Mouse (Mus musculus): ENCODE results near the gene Plxna4. TPM values are rescaled to one million over a fixed set of nuclear protein-coding genes. Genes with fewer than 3 reads are reported as not detected.

Gene Plxna4
- total and polyA plus RNA-seq, 2 experiments from 2014 or later: 10.1 to 43.4 TPM

- H3K4me1 ChIP-seq (ENCODE audit: insufficient read depth, low read length): peaks cover 6% of the 10 kb centered on the region; the same call in 1 of the 2 replicates
- H3K4me2 ChIP-seq (ENCODE audit: low read depth, low read length): no peak overlapping the region
- ATAC-seq (no peak), DNase-seq (ENCODE audit: low spot score) (no peak)
- H3K27ac ChIP-seq: no peak overlapping the region
- H3K9me3 ChIP-seq (ENCODE audit: low read length): no peaks in the 10 kb centered on the region
- peak; percentile 16; the same call in 1 of the 2 replicates for TF ChIP-seq CTCF (IDR thresholded peaks at IDR 0.05; ENCODE audit: low read depth)
- H3K27me3 ChIP-seq (ENCODE audit: insufficient read depth, low read length): no peaks in the 10 kb centered on the region
- no peak overlapping the region for H3K4me3 ChIP-seq (ENCODE audit: low read length)
- H3K9ac ChIP-seq (replicated peaks; ENCODE audit: low read length): no peak overlapping the region
- no peaks in the 10 kb centered on the region for H3K36me3 ChIP-seq (ENCODE audit: insufficient read depth, low read length)
Measured at GRCm38 (mm10) chr6:32331281-32331680, 256.7 kb downstream of the Plxna4 start.

- Histone ChIP-seq H3K9ac (replicated peaks; ENCODE audit: low read length) (no peak overlapping the region), H3K27ac (no peak overlapping the region), H3K9me3 (ENCODE audit: low read length) (no peaks in the 10 kb centered on the region), H3K4me3 (ENCODE audit: low read length) (no peak overlapping the region), H3K4me2 (ENCODE audit: low read depth, low read length) (no peak overlapping the region), H3K4me1 (ENCODE audit: insufficient read depth, low read length) (peaks cover 6% of the 10 kb centered on the region; the same call in 1 of the 2 replicates), H3K36me3 (ENCODE audit: insufficient read depth, low read length) (no peaks in the 10 kb centered on the region), H3K27me3 (ENCODE audit: insufficient read depth, low read length) (no peaks in the 10 kb centered on the region)
- no peak for TF ChIP-seq CTCF (IDR thresholded peaks at IDR 0.05; ENCODE audit: low read depth)
- DNase-seq (ENCODE audit: low spot score) (no peak), ATAC-seq (no peak)
- 57% methylated on average over 9 of the region's 9 CpGs for WGBS
Measured at GRCm38 (mm10) chr6:32330034-32330795, 257.8 kb downstream of the Plxna4 start.

GRCm38 (mm10) chr6:32328028-32328427, 260.0 kb downstream of the Plxna4 start:
- Histone ChIP-seq H3K27me3 (ENCODE audit: insufficient read depth, low read length) (no peaks in the 10 kb centered on the region), H3K4me3 (ENCODE audit: low read length) (no peak overlapping the region), H3K36me3 (ENCODE audit: insufficient read depth, low read length) (no peaks in the 10 kb centered on the region), H3K9ac (replicated peaks; ENCODE audit: low read length) (no peak overlapping the region), H3K9me3 (ENCODE audit: low read length) (no peaks in the 10 kb centered on the region), H3K4me1 (ENCODE audit: insufficient read depth, low read length) (peaks cover 6% of the 10 kb centered on the region; the same call in 1 of the 2 replicates), H3K27ac (no peak overlapping the region), H3K4me2 (ENCODE audit: low read depth, low read length) (no peak overlapping the region)
- 2% methylated on average over 8 of the region's 8 CpGs for WGBS
- TF ChIP-seq CTCF (IDR thresholded peaks at IDR 0.05; ENCODE audit: low read depth): peak; percentile 98
- ATAC-seq (peak; percentile 79), DNase-seq (ENCODE audit: low spot score) (peak; percentile 86)

- Histone ChIP-seq H3K36me3 (ENCODE audit: insufficient read depth, low read length) (no peaks in the 10 kb centered on the region), H3K27ac (no peak overlapping the region), H3K27me3 (ENCODE audit: insufficient read depth, low read length) (no peaks in the 10 kb centered on the region), H3K4me1 (ENCODE audit: insufficient read depth, low read length) (peaks cover 6% of the 10 kb centered on the region; the same call in 1 of the 2 replicates), H3K4me3 (ENCODE audit: low read length) (no peak overlapping the region), H3K9ac (replicated peaks; ENCODE audit: low read length) (no peak overlapping the region), H3K4me2 (ENCODE audit: low read depth, low read length) (no peak overlapping the region), H3K9me3 (ENCODE audit: low read length) (no peaks in the 10 kb centered on the region)
- peak; percentile 66 for ATAC-seq
- peak; percentile 66 for DNase-seq (ENCODE audit: low spot score)
- TF ChIP-seq CTCF (IDR thresholded peaks at IDR 0.05; ENCODE audit: low read depth): no peak
- WGBS: 23% methylated on average over 5 of the region's 5 CpGs
Measured at GRCm38 (mm10) chr6:32327173-32327572, 260.8 kb downstream of the Plxna4 start.

- Histone ChIP-seq H3K36me3 (ENCODE audit: insufficient read depth, low read length) (no peaks in the 10 kb centered on the region), H3K27me3 (ENCODE audit: insufficient read depth, low read length) (no peaks in the 10 kb centered on the region), H3K4me2 (ENCODE audit: low read depth, low read length) (no peak overlapping the region), H3K4me3 (ENCODE audit: low read length) (no peak overlapping the region), H3K9me3 (ENCODE audit: low read length) (no peaks in the 10 kb centered on the region), H3K27ac (no peak overlapping the region), H3K9ac (replicated peaks; ENCODE audit: low read length) (no peak overlapping the region), H3K4me1 (ENCODE audit: insufficient read depth, low read length) (peaks cover 6% of the 10 kb centered on the region; the same call in 1 of the 2 replicates)
- 90% methylated on average over 5 of the region's 5 CpGs for WGBS
- no peak for DNase-seq (ENCODE audit: low spot score)
- no peak for TF ChIP-seq CTCF (IDR thresholded peaks at IDR 0.05; ENCODE audit: low read depth)
- ATAC-seq: no peak
Measured at GRCm38 (mm10) chr6:32326406-32326805, 261.6 kb downstream of the Plxna4 start.

- peaks cover 6% of the 10 kb centered on the region; the same call in 1 of the 2 replicates for H3K4me1 ChIP-seq (ENCODE audit: insufficient read depth, low read length)
- no peak overlapping the region for H3K4me3 ChIP-seq (ENCODE audit: low read length)
- no peak for TF ChIP-seq CTCF (IDR thresholded peaks at IDR 0.05; ENCODE audit: low read depth)
- H3K9me3 ChIP-seq (ENCODE audit: low read length): no peaks in the 10 kb centered on the region
- H3K4me2 ChIP-seq (ENCODE audit: low read depth, low read length): no peak overlapping the region
- 81% methylated on average over 7 of the region's 7 CpGs for WGBS
- H3K27me3 ChIP-seq (ENCODE audit: insufficient read depth, low read length): no peaks in the 10 kb centered on the region
- H3K9ac ChIP-seq (replicated peaks; ENCODE audit: low read length): no peak overlapping the region
- ATAC-seq (no peak), DNase-seq (ENCODE audit: low spot score) (no peak)
- no peaks in the 10 kb centered on the region for H3K36me3 ChIP-seq (ENCODE audit: insufficient read depth, low read length)
- H3K27ac ChIP-seq: no peak overlapping the region
Measured at GRCm38 (mm10) chr6:32325851-32326250, 262.1 kb downstream of the Plxna4 start.

- no peak overlapping the region for H3K4me2 ChIP-seq (ENCODE audit: low read depth, low read length)
- H3K4me1 ChIP-seq (ENCODE audit: insufficient read depth, low read length): no peaks in the 10 kb centered on the region
- no peaks in the 10 kb centered on the region for H3K36me3 ChIP-seq (ENCODE audit: insufficient read depth, low read length)
- no peak overlapping the region for H3K4me3 ChIP-seq (ENCODE audit: low read length)
- WGBS: 62% methylated on average over 3 of the region's 3 CpGs
- no peak for TF ChIP-seq CTCF (IDR thresholded peaks at IDR 0.05; ENCODE audit: low read depth)
- no peak overlapping the region for H3K9ac ChIP-seq (replicated peaks; ENCODE audit: low read length)
- DNase-seq (ENCODE audit: low spot score): no peak
- H3K27me3 ChIP-seq (ENCODE audit: insufficient read depth, low read length): no peaks in the 10 kb centered on the region
- H3K27ac ChIP-seq: no peak overlapping the region
- no peaks in the 10 kb centered on the region for H3K9me3 ChIP-seq (ENCODE audit: low read length)
- no peak for ATAC-seq
Measured at GRCm38 (mm10) chr6:32321187-32321586, 266.8 kb downstream of the Plxna4 start.
